Mouse (Mus musculus): ENCODE measurements at regions not wholly inside any gene's neighbourhood (a gene's known extent, or its start where the extent isn't known, plus 50 kb on each side); places are given as distances from the start of the nearest gene placed in this dataset.
"Not testable (repeated sequence)": the region's sequence is repeated elsewhere in the genome, so short reads cannot be mapped to it uniquely, and the experiment has no call there.

DNA sequence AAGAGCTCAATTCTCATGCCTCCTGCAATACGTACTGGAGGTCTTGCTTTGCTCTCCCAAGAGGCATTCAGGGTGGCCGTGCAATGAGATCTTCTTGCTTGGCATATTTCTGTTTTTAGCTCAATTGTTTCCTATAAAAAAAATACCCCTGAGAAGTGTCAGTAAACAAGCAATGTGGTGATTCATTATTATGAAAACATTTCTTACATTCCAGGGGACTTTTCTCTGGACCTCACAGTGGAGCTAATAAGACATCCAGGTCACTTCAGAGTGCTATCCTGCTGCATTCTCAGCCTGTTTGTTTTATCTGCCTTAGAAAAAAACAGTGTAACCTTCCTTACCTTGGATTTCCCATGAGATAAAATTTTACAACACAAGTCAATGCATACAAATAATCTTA is 532.0 kb downstream of the Dad1 start:
- H3K27ac ChIP-seq; H3K4me3 ChIP-seq (replicated peaks); H3K9ac ChIP-seq; H3K27me3 ChIP-seq; H3K4me1 ChIP-seq; H3K4me2 ChIP-seq; H3K9me3 ChIP-seq; H3K36me3 ChIP-seq (replicated peaks); ATAC-seq (ENCODE audit: low FRiP score): not testable (repeated sequence)
- 73% methylated on average over 2 of the region's 2 CpGs for WGBS

DNA sequence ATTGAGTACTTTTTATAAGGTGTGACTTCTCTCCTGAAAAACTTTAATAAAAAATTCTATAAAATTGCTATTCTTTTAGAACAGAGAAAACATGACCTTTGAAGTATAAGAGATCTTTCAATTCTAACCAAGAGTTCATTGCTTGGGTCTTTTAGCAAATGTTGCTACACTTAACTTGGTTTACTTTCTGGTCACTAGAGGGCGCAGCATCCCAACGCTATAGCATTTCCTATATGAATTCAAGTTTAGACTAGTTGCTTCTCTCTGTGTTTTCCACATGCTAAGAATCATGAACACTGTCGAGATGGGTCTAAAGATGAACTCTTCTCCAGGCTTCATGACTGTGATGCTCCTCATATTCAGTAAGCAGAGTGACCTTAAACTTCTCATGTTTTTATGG is 544.3 kb downstream of the Dad1 start:
- H3K4me1 ChIP-seq; H3K27me3 ChIP-seq; H3K9ac ChIP-seq; ATAC-seq (ENCODE audit: low FRiP score); H3K4me2 ChIP-seq; H3K4me3 ChIP-seq (replicated peaks); H3K36me3 ChIP-seq (replicated peaks); H3K27ac ChIP-seq; H3K9me3 ChIP-seq: not testable (repeated sequence)
- 10% methylated on average over 3 of the region's 3 CpGs for WGBS

GRCm38 (mm10) chr14:53704351-53704750 is 549.6 kb downstream of the Dad1 start:
- H3K36me3 ChIP-seq (replicated peaks); H3K9me3 ChIP-seq; H3K4me3 ChIP-seq (replicated peaks); H3K4me1 ChIP-seq; H3K27me3 ChIP-seq; H3K9ac ChIP-seq; ATAC-seq (ENCODE audit: low FRiP score); H3K4me2 ChIP-seq; H3K27ac ChIP-seq: not testable (repeated sequence)
- 85% methylated on average over 5 of the region's 5 CpGs for WGBS

GRCm38 (mm10) chr14:53703593-53703992 is 550.3 kb downstream of the Dad1 start:
- 38% methylated on average over 1 of the region's 1 CpGs for WGBS
- not testable (repeated sequence) for H3K4me2 ChIP-seq; H3K4me1 ChIP-seq; H3K27me3 ChIP-seq; H3K9me3 ChIP-seq; ATAC-seq (ENCODE audit: low FRiP score); H3K27ac ChIP-seq; H3K36me3 ChIP-seq (replicated peaks); H3K4me3 ChIP-seq (replicated peaks); H3K9ac ChIP-seq

- not testable (repeated sequence) for H3K4me3 ChIP-seq (replicated peaks); H3K4me1 ChIP-seq; H3K9me3 ChIP-seq; H3K36me3 ChIP-seq (replicated peaks); H3K9ac ChIP-seq; ATAC-seq (ENCODE audit: low FRiP score); H3K27me3 ChIP-seq; H3K27ac ChIP-seq; H3K4me2 ChIP-seq
- WGBS: 85% methylated on average over 4 of the region's 4 CpGs
Observed at GRCm38 (mm10) chr14:53684100-53684499, 569.8 kb downstream of the Dad1 start.

- H3K4me2 ChIP-seq; H3K4me1 ChIP-seq; H3K9me3 ChIP-seq; H3K9ac ChIP-seq; ATAC-seq (ENCODE audit: low FRiP score); H3K4me3 ChIP-seq (replicated peaks); H3K36me3 ChIP-seq (replicated peaks); H3K27me3 ChIP-seq; H3K27ac ChIP-seq: not testable (repeated sequence)
- 78% methylated on average over 9 of the region's 9 CpGs for whole genome bisulfite sequencing
Observed at GRCm38 (mm10) chr14:53683361-53684015, 570.4 kb downstream of the Dad1 start.

- not testable (repeated sequence) for H3K4me3 ChIP-seq (replicated peaks); H3K4me2 ChIP-seq; H3K9ac ChIP-seq; H3K36me3 ChIP-seq (replicated peaks); ATAC-seq (ENCODE audit: low FRiP score); H3K27ac ChIP-seq; H3K4me1 ChIP-seq; H3K9me3 ChIP-seq; H3K27me3 ChIP-seq
- WGBS: 94% methylated on average over 1 of the region's 1 CpGs
Observed at GRCm38 (mm10) chr14:53682679-53683078, 571.2 kb downstream of the Dad1 start.

DNA sequence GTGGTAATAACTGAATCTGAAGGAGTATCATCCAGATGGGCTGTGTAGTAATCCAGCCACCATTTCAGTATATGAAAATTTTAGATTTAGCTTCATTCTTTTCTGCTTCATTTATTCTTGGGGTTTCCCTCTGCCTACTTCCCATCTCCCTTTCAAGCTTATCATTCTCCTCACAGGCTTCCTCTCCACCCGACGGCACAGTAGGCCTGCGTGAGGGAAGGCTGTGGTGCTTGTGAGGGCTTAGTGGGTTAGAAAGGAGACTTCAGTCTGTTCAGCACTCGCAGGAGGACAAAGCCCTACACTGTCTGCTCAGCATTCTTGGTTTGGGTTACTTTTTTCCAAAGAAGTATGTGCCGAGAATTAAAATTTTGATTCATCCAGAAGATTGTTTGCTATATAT is 572.6 kb downstream of the Dad1 start:
- not testable (repeated sequence) for H3K4me3 ChIP-seq (replicated peaks); ATAC-seq (ENCODE audit: low FRiP score); H3K27ac ChIP-seq; H3K4me1 ChIP-seq; H3K4me2 ChIP-seq; H3K9ac ChIP-seq; H3K9me3 ChIP-seq; H3K27me3 ChIP-seq; H3K36me3 ChIP-seq (replicated peaks)
- WGBS: 69% methylated on average over 5 of the region's 5 CpGs

- 21% methylated on average over 2 of the region's 2 CpGs for WGBS
- not testable (repeated sequence) for H3K4me3 ChIP-seq (replicated peaks); H3K4me2 ChIP-seq; H3K36me3 ChIP-seq (replicated peaks); H3K27me3 ChIP-seq; H3K9me3 ChIP-seq; ATAC-seq (ENCODE audit: low FRiP score); H3K9ac ChIP-seq; H3K4me1 ChIP-seq; H3K27ac ChIP-seq
Observed at GRCm38 (mm10) chr14:53665681-53666080, 588.2 kb downstream of the Dad1 start.

DNA sequence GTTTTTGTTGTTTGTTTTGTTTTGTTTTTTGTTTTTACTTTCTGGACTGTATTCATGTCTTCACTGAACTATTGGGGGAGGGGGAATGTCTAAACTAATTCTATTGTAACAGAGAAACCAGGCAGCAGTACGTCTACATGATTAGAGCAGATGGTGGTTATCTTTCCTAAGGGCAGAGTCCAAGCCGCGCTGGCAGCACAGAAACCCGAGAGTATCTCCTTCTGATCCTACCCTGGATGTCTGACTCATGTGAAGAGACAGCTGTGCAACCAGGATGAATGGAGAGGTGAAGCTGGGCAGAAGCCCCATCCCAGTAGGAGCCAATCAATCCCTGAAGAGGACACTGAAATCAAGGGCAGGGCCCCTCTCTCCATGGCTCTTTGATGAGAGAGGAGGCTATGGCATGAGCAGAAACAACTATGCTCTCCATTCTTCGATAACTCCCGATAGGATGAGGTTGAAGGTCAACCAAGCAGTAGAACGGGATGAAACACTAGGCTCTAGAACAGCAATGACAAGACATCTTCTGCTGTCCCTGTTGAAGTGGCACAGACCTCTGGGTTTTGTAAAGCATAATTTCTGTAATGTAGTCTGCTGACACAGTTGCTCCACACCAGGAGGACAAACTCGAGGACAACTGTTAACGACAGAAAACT is 591.1 kb downstream of the Dad1 start:
- H3K27me3 ChIP-seq; H3K27ac ChIP-seq; H3K36me3 ChIP-seq (replicated peaks); H3K9me3 ChIP-seq; ATAC-seq (ENCODE audit: low FRiP score); H3K4me3 ChIP-seq (replicated peaks); H3K4me1 ChIP-seq; H3K9ac ChIP-seq; H3K4me2 ChIP-seq: not testable (repeated sequence)
- 86% methylated on average over 9 of the region's 9 CpGs for WGBS

DNA sequence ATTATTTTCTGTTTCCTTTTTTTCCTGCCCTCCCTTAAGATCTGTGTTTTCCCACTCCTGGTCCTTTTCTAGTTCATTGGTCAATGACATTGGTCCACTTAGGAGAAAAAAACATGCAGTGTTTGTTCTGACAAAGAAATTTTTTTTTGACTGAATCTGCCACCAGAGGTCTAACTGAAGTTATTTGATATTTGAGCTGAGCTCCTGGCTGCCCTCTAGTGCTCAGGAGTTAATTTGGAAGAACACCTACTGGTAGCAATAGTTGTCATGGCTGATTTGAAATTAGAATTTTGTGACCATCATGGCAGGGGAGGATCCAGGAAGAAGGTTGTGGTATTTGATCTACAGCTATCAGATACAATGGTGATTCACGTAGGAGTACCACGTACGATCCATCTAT is 599.2 kb downstream of the Dad1 start:
- H3K36me3 ChIP-seq (replicated peaks); H3K27ac ChIP-seq; H3K9ac ChIP-seq; H3K4me1 ChIP-seq; H3K27me3 ChIP-seq; ATAC-seq (ENCODE audit: low FRiP score); H3K4me2 ChIP-seq; H3K4me3 ChIP-seq (replicated peaks); H3K9me3 ChIP-seq: not testable (repeated sequence)
- WGBS: 90% methylated on average over 3 of the region's 3 CpGs

DNA sequence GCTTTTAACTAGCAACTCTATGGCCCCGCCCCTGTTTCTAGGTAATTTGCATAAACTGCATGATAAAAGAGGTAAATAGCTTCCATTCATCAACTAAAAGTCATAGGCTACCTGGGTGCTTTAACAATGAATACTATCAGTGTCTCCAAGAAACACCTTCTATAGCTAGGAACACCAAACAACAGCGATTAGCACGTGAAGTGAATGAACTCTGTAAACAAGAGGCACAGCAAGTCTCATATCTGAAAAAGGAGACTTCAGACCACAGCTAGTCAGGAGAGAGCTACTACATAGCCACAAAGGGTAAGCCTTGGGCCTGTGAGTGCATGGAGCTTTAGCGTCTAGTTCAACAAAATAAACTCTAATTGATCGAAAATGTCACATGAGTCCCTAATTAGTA is 602.8 kb downstream of the Dad1 start:
- not testable (repeated sequence) for H3K36me3 ChIP-seq (replicated peaks); H3K4me2 ChIP-seq; H3K4me1 ChIP-seq; H3K9me3 ChIP-seq; H3K27me3 ChIP-seq; H3K27ac ChIP-seq; H3K4me3 ChIP-seq (replicated peaks); ATAC-seq (ENCODE audit: low FRiP score); H3K9ac ChIP-seq
- WGBS: 51% methylated on average over 5 of the region's 5 CpGs

- not testable (repeated sequence) for H3K27me3 ChIP-seq; H3K9me3 ChIP-seq; H3K4me1 ChIP-seq; H3K9ac ChIP-seq; H3K36me3 ChIP-seq (replicated peaks); H3K4me3 ChIP-seq (replicated peaks); ATAC-seq (ENCODE audit: low FRiP score); H3K27ac ChIP-seq; H3K4me2 ChIP-seq
- WGBS: 91% methylated on average over 2 of the region's 2 CpGs
Observed at GRCm38 (mm10) chr14:53649189-53649588, 604.7 kb downstream of the Dad1 start.
